19 mouse cellular contexts compared by ENCODE assay signal in genomic region chr7:66180711-66181365, GRCm38 (mm10).
DNase-seq lines count a peak whose midpoint lies in the region; ATAC-seq lines count a peak whose summit lies in the region.
"Had no signal": no experiment of that assay in that cellular context is flagged by ENCODE, and none has a peak within 500 bp of the region (broad histone marks: within the 10 kb centered on the region; RNA-seq: fewer than 3 reads in every experiment).

No protein-coding gene starts in this region.

- intact Hi-C loops in heart, postnatal 10 days (cut with DNase I), result no loop called here

- ATAC-seq in heart, embryonic 13.5 days (ENCODE audit: extremely low read depth, insufficient number of reproducible peaks, low FRiP score, low TSS enrichment), result no peak
- ATAC-seq: forebrain, postnatal 0 days; midbrain, embryonic 13.5 days had no signal

- H3K9ac ChIP-seq in heart, embryonic 13.5 days, result no peak overlapping the region
- H3K9ac ChIP-seq: embryonic facial prominence, embryonic 12.5 days; forebrain, postnatal 0 days; heart, embryonic 15.5 days; midbrain, embryonic 13.5 days had no signal

- H3K27ac ChIP-seq in heart, embryonic 13.5 days (replicated peaks), result 0 out of 2 replicates have a peak overlapping the region, but pooled peaks have one; percentile 8
- H3K27ac ChIP-seq: embryonic facial prominence, embryonic 12.5 days; heart, embryonic 15.5 days; macrophage; midbrain, embryonic 13.5 days had no signal

- WGBS in heart, embryonic 13.5 days, result 77% methylated on average over 10 of the region's 10 CpGs

- peaks cover 6% of the 10 kb centered on the region; the same call in 1 of the 2 replicates for H3K9me3 ChIP-seq in heart, embryonic 13.5 days
- H3K9me3 ChIP-seq: embryonic facial prominence, embryonic 12.5 days; heart, embryonic 15.5 days; midbrain, embryonic 13.5 days had no signal

- H3K4me1 ChIP-seq in heart, embryonic 13.5 days, result peaks cover 21% of the 10 kb centered on the region
- H3K4me1 ChIP-seq: embryonic facial prominence, embryonic 12.5 days; midbrain, embryonic 13.5 days had no signal

- H3K27me3 ChIP-seq in heart, embryonic 13.5 days (replicated peaks), result no peaks in the 10 kb centered on the region
- H3K27me3 ChIP-seq: embryonic facial prominence, embryonic 12.5 days; heart, embryonic 15.5 days; midbrain, embryonic 13.5 days had no signal

- H3K36me3 ChIP-seq in heart, embryonic 13.5 days, result peaks cover 8% of the 10 kb centered on the region
- H3K36me3 ChIP-seq: heart, embryonic 15.5 days had no signal

- H3K4me2 ChIP-seq in heart, embryonic 13.5 days, result no peak overlapping the region
- H3K4me2 ChIP-seq: embryonic facial prominence, embryonic 12.5 days; heart, embryonic 15.5 days; liver, embryonic 11.5 days; midbrain, embryonic 13.5 days had no signal

- no peak overlapping the region for H3K4me3 ChIP-seq in heart, embryonic 13.5 days
- H3K4me3 ChIP-seq: embryonic facial prominence, embryonic 12.5 days; heart, embryonic 15.5 days; midbrain, embryonic 13.5 days had no signal

- DNase-seq in adrenal gland, adult (ENCODE audit: inconsistent age in 2 of 2, low spot score in 1 of 2), result peak; percentile 75 to 80
- DNase-seq in adrenal gland, postnatal 25 days, result no peak
- DNase-seq in heart, postnatal 10 days, result no peak
- peak; percentile 68 for DNase-seq in 3T3-L1 (ENCODE audit: low read depth, low spot score)
- DNase-seq in fibroblast of lung, adult 2 months (ENCODE audit: low read depth), result peak; percentile 58
- DNase-seq in right cerebral cortex, postnatal 14 days, result no peak
- no peak for DNase-seq in layer of hippocampus, postnatal 10 days (ENCODE audit: low spot score in 2 of 2)
- DNase-seq: cerebellum, adult 11 months; forebrain, postnatal 0 days; kidney, adult 2 months; kidney, postnatal 25 days; lung, adult 18-20 months; right cerebral cortex, postnatal 25 days had no signal

Comparison
In these comparisons a context has a peak if more than half of its experiments do, and no peak if none do; other contexts are left out.
1. DNase-seq: peak in adrenal gland, adult (2 of 2), 3T3-L1 (single experiment) and fibroblast of lung, adult 2 months (single experiment); none in adrenal gland, postnatal 25 days (single experiment), heart, postnatal 10 days (0 of 2), right cerebral cortex, postnatal 14 days (single experiment) and layer of hippocampus, postnatal 10 days (0 of 2).